Mouse (Mus musculus) inflammation-experienced regulatory T-cells, adult 6 months (primary cell): ENCODE data around the gene Pik3r5. TPM values are rescaled to one million over a fixed set of nuclear protein-coding genes. Genes with fewer than 3 reads are reported as not detected.
A peak's percentile ranks its signal among the peaks of the same experiment; 100 is the strongest.

ENCODE experiments used
- ATAC-seq: one replicate; pipeline ENCODE4 v1.8.0; 2017
- polyA plus RNA-seq, 3 experiments: library from polyadenylated mRNA; unstranded; fragments of 100-300 nt; shearing (Covaris generic); gene quantifications; one replicate each; pipeline ENCODE4 v1.2.1; 2017

Pik3r5 gene
- polyA plus RNA-seq, 3 experiments from 2014 or later, result 18.4 to 24.9 (median 20.6) TPM

DNA sequence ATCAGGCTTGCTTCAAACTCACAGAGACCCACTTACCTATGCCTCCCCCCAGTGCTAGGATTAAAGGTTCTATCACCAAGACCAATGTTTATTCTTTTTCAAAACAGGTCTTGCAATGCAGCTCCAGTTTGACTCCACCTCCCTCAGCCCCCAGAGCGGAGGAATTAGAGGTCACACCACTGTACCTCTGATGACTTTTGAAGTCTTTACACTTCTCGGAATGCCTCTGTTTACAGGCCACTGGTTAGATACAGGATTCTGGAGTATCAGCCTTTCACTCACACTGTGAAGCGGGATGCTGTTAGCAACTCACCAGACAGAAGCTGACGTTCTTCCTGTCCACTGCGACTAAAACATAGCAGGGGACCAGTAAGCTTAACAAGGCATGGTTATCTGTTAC is 30.5 kb upstream of the Pik3r5 start:
- no peak for ATAC-seq

DNA sequence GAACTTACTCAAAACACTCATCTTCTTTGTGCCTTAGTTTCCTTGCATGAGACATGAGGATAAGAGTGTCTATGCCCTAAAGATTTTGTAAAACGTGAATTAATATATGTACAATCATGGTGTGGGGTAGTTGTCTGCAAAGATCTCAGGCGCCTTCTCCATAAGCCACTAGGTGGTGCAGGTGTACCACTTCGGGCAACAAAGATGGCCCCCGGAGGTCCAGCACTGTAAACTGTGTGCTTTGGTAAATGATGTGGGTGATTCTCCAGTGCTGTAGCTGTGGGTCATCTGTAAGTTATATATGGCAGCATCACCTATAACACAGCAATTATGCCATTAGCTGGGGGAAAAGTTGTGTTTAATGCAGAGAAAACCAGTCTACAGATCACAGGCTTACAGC is 27.7 kb upstream of the Pik3r5 start:
- no peak for ATAC-seq

DNA sequence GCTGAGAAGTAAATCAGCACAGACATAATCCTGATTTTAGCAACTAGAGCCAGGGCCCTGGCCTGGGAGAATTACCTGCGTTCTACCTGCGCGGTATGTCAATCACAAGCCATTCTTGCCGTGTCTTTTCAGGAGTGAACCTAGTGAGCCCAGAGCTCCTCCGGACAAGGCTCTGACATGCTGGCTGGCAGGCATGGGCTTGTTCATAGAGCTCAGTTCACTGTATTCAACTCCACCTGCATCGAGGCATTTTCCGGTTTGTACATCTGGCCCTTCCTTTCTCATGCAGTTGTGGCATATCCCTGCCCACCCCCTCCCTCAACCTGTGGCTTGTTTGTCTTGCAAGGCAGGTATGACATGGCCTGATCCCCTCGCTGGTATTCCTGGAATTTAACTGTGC is 26.3 kb upstream of the Pik3r5 start:
- no peak for ATAC-seq

DNA sequence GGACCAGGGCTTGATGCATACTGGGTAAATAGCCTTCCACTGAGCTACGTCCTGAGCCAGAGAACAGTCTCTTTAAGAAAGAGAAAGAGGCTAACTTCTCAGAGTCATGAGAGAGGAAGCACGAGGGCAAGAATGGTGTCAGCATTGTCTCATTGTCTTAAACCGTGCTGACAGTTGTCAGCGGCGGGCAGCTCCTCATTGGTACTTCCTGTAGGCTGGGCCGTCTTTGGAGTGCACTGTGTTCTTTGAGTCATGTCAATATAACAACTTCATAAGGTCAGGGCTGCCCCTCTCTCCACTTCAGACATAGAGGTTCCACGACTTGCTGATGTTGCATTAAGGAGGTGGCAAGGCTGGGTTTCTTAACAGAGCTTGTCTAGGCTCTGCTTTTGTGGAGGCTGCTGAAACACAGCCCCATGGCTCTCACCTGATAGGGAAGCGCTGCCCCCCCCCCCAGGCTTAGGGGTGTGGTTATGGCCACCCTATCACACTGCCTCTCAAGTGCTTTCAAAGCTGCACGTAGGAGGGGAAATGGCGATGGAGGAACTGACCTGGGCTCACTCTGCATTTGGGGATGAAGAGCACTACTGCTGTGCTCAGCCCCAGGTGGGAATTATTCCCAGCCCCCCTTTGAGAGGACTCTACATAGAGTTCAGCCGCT is 24.5 kb upstream of the Pik3r5 start:
- ATAC-seq, result peak; percentile 35

DNA sequence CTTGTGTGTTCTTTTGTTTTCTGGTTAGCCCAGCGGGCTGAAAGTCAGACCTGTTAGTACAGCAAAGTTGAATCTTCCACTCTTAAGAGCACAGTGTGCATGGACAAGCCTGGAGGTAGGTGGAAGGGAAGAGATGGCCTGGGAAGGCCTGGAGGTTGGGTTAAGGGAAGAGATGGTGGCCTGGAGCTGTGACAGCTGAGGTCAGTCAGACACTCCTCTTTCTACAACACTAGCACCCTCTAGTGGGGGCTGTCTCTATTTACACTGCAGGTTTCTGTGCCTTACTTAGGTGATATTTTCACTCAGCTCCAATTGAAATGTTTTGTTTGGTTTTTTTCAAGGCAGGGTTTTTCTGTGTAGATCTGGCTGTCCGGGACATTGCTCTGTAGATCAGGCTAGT is 23.8 kb upstream of the Pik3r5 start:
- peak; percentile 60 for ATAC-seq

DNA sequence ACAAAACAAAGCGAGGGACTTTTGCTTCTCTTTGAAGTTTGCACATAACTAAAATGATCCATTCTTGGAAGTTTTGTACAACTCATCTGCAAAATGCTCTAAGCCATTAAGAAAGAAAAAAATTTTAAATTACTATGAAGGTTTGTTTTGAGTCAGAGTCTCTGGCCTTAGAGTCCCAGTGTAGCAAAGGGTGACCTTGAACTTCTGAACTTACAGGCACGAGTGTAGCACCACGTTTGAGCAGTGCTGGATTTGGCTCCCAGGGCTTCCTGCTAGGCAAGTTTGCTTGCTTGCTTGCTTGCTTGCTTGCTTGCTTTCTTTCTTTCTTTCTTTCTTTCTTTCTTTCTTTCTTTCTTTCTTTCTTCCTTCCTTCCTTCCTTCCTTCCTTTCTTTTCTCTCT is 14.9 kb upstream of the Pik3r5 start:
- no peak for ATAC-seq

DNA sequence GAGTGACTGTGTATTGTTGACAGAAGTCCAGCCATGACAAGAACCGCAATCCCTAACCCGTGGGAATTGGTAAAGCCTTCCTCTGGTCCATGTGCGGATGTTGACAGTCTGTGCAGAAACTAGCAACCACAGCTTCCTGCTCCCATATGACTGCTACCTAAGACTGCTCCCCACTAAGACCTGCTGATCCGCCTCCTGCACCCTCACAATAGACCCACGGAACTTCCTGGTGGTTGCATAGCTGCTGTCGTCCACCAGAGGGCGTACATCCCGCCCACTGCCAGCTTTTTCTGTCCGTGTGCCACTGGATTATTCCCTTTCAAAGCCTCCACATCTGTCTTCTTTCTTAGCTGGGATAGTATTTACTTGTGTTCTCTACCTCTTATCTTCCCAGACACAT is 14.1 kb upstream of the Pik3r5 start:
- ATAC-seq, result peak; percentile 99

DNA sequence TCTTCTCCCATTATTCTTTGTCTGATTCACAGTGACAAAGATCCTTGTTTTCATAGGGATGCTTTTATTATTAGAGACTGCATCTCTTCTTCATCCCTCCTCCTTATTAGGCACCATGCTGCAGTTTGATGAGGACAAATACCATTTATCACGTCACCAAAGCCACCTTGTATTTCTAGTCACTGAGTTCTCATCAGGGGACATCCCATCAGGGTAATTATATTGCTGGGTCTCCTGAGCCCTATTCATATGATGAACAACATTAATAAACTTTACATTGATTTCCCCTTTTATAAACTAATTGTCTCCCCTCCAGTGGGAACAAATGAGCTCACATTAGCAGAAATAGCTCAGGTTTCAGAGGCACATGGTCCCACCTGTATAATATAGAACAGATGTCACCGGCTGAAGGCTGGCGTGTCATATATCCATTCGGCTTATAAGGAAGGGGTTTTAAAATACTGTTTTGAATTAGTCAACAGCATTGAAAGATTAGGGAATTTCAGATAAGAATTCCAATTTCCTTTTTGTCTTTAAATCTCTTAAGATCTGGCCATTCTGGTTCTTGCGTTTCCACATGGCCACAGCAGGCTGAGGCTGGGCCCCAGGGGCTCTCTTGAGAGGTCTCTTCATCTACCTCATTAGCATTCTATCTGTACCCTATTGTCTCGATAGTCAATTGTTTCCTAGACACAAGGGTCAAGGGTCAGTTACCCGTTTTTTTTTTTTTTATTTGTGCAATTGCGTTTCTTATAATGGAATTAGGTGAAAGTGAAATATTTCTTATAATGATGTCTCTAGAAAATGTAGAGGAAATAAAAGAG is 6.2 kb upstream of the Pik3r5 start:
- ATAC-seq, result no peak

DNA sequence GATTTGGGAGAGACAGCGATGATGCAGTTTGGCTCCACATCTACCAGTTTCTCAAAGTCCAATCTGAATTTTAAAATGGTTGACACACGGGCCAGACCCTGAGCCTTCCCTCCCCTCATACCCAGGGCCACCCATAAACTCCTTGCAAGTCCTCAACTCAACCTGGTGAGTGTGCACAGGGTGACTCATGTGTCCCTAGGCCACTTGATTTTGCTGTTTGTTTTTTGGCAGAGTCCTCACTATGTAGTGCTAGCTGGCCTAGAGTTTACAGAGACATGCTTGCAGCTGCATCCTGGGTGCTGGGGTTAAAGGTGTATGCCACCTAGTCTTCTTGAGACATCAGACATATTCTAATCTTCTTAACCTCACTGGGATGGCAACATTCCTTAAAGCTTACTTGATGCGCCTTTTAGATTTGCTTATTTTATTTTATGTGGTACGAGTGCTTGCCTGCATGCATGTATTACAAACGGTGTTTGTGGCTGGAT is 4.8 kb upstream of the Pik3r5 start:
- ATAC-seq, result no peak

DNA sequence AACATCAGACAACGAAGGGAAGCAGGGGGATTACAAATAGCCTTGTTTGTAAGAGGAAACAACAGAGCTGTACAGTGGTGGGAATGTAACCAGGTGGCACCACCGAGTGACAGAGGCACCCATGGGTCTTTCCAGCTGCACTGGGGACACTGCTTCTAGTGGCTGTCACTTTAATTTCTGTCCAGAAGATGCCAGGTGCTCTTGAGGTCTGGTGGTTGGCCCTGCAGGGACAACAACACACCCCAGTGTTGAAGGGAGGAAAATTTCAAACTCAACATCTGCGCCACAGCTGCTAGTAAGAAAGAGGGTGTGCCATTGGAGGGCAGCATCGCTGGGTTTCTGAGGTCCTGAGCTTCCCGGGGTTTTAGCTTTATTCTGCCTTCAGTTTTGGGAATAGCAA is 1.3 kb upstream of the Pik3r5 start:
- no peak for ATAC-seq

DNA sequence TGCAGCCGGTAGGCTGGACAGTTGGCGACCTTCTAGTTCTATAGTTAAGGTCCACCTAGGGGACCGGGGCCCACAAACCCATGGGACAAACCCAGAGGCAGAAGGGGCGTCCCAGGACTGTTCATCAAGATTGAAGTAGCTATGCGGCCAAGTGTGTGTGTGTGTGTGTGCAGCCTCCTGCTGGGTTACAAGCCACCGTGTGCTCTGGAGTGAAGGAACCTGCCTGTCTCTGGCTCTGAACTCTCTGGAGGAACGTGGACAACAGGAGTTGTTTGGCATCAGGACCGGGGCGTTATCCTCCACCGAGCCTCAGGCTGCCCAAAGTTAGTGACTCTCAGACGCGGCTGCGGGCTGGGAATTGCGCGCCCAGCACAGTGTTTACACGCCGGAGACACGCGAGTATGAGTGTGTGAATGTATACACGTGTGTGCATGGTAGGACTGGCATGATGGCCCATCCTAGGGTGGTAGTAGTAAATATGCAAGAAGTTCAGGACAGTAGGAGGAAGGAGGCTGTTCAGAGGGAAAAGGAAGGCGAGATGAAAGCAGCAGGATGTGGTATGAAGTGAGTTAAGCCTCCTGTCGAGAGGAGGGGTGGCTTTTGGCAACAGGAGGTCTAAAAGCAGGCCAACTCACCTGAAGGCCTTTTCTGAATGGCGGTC is 570 bp downstream of the Pik3r5 start:
- ATAC-seq, result peak; percentile 65

DNA sequence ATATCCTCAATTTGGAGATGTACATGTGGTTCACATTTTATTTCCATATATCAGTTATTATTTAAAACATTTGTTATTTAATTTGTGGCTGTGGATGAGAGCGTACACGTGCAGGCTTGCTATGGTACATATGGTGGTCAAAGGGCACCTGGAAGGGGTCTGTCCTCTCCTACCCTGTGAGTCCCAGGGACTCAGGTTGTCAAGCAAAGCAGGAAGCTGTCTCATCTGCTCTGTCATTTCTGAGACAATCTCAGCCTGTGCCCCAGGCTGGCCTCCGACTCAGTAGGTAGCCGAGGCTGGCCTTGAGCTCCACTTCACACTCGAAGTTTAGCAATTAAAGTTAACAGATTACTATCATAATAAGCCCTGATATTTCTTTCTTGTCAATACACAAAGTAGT is 1.6 kb downstream of the Pik3r5 start:
- ATAC-seq, result no peak

DNA sequence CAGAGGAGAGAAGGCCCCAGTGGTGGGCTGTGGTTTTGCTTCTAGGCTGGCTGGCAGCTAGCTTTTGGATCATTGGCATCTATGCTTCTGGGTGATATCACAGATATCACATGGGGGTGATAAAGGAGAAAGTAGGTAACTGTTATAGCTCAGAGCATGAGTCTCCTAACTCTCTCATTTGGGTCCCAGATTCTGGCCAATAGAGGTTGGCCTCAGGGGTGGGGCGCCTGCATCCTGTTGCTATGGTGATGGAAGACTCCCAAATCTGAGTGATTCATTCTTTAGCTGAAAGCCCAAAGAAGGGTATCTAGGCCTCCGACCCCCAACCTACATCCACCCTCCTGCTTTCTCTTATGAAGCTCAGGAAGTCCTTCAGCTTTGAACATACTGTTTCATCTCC is 2.8 kb downstream of the Pik3r5 start:
- ATAC-seq, result no peak

DNA sequence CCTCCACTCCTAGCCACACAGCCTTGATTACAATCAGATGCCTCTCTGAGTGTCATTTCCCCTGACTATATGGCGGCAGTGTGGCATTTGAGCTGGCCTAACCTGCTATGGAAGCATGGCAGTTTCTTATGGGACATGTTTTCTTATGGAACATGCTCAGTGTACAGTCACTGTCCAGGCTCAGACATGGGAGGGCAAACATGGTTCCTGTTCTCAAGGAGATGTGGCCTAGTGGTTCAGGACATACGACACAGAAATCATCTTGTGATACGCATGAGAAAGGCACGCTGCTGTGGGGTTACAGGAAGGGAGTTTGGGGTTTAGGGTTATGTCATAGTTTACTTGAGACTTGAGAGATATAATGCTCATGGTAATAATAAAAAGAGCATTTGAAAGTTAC is 3.7 kb downstream of the Pik3r5 start:
- no peak for ATAC-seq

DNA sequence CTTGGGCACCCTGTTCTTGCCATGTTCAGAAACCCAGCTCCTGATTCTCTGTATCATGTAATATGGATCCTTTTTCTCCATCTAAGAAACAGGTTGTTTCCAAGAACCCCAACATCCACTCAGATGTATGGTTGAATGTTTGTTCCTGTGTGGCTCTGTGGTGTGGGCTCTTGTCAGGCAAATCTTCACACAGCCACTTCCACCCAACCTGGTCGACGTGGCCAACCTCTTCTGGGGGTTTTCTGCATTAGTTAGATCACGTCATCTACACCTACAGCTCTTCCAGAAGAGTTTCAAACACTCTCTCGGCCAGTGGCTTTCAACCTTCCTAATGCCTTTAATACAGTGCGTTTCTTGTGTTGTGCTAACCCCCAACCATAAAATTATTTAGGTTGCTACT is 4.5 kb downstream of the Pik3r5 start:
- no peak for ATAC-seq

DNA sequence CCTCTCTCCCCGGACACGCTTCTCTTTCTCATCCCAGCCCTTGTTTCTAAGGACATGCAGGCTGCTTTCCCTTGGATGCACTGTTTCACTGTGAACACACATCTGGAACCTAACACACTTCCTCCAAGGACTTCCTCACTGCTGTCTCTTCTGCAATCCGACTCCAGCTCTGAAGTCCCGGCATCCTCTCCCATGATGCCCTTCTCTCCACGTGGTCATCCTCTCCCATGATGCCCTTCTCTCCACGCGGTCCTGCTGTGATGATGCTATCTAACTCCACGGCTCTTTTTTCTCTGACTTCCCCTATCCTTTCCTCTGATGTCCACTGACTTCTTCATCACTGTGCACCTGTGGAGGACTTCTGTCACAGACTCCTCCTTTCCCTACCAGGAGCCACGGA is 8.2 kb downstream of the Pik3r5 start:
- no peak for ATAC-seq

DNA sequence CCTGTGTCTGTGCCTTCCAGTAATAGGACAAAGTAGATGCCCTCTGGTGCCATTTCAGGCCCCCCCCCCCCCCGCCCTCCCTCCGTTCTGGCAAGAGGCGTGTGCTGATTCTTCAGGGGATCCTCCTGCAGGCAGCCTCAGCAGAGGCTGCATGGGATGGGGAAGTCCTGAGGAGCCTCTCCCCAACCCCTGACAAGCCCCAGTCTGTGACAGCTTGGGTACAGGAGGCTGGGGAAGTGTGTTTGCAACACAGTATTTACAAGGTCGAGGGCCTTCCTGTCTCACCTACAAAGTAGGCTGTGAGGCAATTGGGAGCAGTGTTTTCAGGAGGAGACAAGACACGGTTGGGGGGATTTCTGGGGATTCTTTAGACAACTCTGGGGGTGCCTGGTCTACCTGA is 9.0 kb downstream of the Pik3r5 start:
- ATAC-seq, result no peak

DNA sequence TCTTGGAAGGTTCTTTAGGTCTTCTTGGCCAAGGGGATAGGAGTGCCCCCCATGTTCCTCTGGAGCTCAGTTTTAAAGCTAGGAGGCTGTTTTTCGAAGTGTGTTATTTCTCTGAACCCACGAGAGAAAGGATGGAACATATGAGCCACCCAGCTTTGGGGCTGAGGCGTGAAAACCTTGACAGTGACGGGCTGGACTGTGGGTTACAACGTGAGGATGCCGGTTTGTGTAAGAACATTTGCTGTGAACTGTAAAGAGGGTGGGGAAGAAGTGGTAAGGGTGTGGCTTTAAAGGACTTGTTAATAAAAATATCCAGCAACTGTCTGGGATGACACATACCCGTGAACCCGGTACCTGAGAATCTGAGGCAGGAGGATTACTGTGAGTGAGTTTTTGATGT is 10.4 kb downstream of the Pik3r5 start:
- ATAC-seq, result no peak

DNA sequence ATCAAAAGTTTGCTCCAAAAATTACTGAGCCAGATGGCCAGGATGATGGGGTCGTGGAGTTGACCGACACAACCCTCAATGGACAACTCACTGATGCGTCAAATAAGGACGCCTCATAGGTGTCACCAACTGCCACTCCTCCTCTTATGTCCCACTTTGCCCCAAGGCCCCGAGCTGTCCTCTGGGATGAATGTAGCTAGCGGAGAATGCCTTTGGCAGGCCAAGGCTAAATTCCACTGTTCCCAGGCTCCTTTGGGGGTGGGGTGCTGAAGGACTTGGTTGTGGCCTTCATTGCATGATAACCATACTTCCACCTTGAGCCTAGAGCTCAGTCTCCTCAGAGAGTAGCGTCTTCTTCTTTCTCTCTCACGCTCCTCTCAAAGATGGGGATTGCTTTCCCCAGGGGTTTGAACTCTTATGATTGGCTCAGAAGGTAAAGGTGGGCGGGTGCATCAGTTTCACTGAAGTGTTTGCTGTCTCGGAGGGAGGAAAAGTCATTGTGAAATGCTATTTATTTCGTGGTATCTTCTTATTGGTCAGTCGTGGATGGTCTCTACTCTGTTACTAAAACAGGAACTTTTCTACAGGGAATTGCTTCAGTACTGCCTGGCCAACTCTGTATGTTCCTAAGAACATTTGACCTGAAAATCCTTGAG is 11.2 kb downstream of the Pik3r5 start:
- ATAC-seq, result no peak

DNA sequence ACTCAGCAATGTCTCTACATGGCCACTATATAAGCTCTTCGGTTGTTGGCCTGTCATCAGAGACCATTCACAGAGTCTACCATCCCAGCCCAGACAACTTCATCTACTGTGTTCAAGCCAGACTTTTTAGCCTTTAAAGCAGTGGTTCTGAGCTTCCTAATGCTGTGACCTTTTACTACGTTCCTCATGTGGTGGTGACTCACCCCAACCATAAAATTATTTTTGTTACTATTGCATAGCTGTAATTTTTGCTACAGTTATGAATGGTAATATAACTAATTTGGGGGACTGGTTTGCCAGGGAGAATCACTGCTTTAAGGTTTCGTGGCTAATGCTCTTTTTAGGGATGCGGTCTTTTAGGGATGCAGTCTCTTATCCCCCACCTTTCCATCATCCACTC is 14.0 kb downstream of the Pik3r5 start:
- ATAC-seq, result no peak

DNA sequence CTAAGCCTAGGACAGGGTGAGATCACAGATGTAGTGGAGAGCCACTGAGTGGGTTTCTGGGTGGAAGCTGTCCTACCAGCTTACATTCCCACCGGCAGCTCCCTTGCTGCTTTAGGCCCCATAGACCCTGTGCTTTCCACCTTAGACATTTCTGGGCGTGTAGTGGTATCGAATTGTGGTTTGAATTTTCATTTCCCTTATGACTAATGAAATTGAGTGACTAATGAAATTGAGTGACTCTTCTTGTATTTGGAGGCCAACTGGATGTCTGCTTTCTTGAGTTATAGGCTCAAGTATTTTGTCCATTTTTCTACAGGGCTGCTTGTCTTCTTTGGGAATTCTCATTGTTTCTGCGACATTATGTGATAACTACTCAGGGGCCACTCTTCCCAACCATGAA is 14.6 kb downstream of the Pik3r5 start:
- no peak for ATAC-seq

DNA sequence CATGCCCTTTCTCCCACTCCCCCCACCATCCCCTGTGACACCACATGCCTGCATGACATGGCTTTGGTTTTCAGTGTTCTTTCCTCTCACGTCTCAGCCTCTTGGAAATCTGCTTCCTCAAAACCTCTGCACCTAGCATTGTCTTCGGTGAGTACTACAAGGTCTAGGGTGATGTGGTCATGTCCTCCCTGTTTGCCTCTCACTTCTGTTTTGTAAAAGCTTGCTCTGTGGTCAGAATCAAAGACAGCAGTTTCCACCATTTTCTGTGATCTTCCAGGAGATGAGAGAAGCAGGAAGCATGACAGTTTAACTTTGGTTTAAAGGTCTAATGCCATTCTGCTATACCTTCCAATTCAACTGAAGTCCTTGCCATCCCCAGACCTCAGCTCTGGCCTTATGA is 15.3 kb downstream of the Pik3r5 start:
- ATAC-seq, result no peak

DNA sequence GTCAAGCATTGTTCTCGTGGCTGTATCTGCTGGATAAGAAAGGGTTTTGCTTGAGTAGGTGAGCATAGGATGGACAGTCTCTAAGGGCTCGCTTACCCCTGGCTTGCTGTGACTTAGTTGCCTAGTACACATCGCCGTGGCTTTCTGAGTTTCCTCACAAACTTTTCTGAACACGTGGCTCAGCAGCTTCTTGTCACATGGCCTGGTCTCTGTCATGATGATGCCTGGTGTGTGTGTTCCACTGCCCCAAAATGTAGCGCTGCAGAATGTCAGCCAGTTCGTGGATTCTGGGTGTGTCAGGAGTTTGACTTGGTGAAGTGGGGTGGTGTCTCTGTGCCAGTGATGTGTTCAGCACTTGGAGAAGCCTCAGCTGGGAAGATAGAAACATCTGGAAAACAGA is 16.4 kb downstream of the Pik3r5 start:
- no peak for ATAC-seq
